Mouse (Mus musculus) embryonic fibroblast, embryonic 13.5 days (primary cell): ENCODE data around the gene Lgi4.

Experiments used
- CTCF ChIP-seq: IDR thresholded peaks from 2 replicates; pipeline ENCODE4 v1.5.1; 2011; ENCODE audit warnings: mild to moderate bottlenecking, control low read depth, low read length, moderate library complexity, borderline replicate concordance; ENCODE audit not compliant: insufficient read depth
- POLR2A ChIP-seq: IDR thresholded peaks from 2 replicates; pipeline ENCODE4 v1.6.1; 2011; ENCODE audit warnings: low read depth, mild to moderate bottlenecking, control low read depth, low read length, moderate library complexity

DNA sequence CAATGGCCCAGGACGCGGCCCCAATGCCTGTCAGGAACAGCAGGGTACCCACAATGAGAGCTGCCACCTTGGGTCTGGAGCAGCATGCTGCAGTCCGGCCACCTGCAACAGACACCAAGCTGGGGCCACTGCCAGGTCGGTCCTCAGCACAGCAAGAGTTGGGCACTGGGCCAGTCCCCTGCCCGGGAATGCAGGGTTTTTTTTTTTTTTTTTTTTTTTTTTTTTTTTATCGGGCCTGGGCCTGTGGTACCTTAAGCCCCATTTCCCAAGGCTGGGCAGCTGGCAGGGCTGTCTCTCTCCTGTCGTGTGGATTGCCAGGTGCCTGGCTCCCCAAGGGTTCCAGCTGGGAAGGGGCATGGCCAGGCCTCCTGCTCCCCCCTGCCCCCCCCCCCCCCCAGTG lies 49.9 kb downstream of the Lgi4 start:
- TF ChIP-seq CTCF (no peak), POLR2A (no peak)
